Mouse (Mus musculus) myocyte (in vitro differentiated cells): ENCODE data around the gene Fermt2.

Experiments
- E2F4 ChIP-seq: IDR thresholded peaks from one replicate; pipeline ENCODE4 v1.6.1; 2011; ENCODE audit warnings: mild to moderate bottlenecking, control low read depth, moderate library complexity; ENCODE audit not compliant: insufficient read depth
- TCF3 ChIP-seq: IDR thresholded peaks from one replicate; pipeline ENCODE4 v1.6.1; 2011; ENCODE audit warnings: low read depth, control low read depth; ENCODE audit not compliant: insufficient read length

GRCm38 (mm10) chr14:45438250-45438930 is 91.5 kb downstream of the Fermt2 start:
- TF ChIP-seq TCF3 (no peak), E2F4 (no peak)
